Mouse (Mus musculus): ENCODE results near the gene Tmcc3.
A peak's percentile ranks its signal among the peaks of the same experiment; 100 is the strongest.

The Tmcc3 gene

DNA sequence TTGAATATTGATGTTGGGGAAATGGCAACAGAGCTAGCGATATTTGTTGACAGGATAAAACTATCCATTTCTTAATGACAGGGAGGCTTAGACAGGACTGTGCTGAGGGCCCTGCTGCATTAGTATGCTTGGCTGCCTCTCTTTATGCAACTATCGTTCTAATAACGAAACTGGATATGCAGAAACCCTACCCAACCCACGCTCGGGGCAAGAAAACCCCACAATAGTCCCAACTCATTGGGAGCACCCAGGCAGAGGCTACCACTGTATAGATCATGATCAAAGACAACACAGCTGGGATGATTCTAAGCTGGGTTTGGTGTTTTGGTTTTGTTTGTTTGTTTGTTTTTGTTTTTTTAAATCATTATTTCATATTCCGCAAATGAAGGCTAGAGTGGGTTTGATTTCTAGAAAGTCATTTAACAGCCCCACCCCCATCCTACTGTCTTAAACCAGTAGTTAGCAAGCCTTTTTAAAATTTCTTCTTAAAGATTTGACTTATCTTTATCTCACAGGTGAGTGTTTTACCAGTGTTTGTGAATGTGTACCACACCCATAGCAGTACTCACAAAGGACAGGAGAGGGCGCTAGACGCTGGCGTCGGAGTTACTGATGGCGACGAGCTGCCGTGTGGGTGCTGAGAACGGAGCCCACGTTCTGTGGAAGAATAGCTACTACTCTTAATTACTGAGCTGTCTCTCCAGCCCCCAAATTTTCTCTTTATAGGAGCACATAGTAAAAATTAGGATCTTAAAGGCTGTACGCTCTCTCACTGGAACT lies 20.8 kb downstream of the Tmcc3 start:
- DNase-seq (ENCODE audit: low spot score): no peak

DNA sequence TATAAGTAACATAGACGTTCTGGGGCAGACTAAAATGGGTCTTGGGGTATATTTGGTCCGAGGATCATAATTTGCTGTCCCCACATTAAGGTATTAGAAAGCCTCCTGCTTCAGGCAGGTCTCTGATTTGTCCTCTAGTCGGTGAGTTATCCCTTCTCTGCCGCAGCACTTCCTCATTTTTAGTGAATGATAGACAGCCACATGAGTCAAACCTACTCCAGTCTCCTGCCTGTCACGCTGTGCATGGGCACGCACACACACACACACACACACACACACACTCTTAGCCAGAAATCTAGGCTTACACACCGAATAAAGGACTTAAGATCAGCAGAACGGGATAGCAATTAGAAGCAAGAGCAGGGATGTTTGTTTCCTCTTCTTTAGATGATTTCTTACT lies 21.6 kb downstream of the Tmcc3 start:
- DNase-seq (ENCODE audit: low spot score): no peak

DNA sequence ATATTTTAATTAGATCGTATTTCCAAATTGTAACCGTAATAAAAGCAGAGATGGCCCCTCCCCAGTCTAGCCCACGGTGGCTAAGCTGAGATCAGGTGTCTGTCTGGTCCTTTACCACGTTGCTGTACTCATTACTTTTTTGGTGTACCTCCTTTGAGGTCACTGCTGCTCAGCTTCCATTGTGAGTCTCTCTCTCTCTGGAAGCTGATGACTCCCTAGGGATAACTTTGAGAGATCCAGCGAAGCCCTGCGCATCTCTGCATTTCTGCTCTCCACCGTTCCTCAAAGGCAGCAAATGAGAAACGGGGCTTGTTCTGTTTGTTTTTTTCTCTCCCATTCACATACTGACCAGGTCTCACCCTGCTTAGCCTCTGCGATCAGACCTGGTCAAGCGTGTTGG lies 23.3 kb downstream of the Tmcc3 start:
- DNase-seq (ENCODE audit: low spot score): no peak

DNA sequence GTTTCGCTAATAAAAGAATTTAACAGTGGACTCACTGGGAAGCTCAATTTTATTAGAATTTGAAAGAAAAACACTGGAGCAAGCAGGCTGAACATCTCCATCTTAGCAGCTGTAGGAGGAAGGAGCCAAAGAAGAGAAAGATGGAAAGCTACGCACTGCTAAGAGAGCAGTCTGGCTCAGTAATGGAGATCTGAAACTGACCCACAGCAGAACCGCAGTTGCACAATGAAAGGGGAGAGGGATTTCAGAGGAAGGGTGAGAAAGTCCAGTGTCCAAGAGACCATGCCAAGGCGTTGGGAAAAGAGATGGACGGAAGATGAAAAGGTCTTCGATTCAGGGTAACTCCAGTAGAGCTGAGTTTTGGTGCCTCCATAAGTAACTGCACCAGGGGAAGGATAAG lies 24.3 kb downstream of the Tmcc3 start:
- no peak for DNase-seq (ENCODE audit: low spot score)

DNA sequence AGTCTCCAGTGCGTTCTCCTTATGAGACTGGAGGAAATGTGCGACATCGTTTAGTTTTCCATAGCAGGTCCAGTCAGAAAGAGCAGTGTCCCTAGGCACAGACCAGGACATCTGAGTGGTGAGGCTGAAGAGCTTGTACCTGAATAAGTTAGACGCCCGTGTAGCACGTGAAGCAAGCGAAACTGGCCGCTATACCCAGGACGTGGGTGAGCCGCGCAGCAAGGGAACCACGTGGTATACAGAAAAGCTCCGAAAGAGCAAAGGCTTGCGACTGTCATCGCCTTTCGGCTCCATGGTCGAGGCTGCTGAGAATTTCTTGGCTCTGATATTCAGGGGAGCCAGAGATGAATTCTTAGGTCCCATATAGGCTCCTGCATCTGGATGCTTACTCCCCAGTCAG lies 29.8 kb downstream of the Tmcc3 start:
- DNase-seq (ENCODE audit: low spot score): no peak

DNA sequence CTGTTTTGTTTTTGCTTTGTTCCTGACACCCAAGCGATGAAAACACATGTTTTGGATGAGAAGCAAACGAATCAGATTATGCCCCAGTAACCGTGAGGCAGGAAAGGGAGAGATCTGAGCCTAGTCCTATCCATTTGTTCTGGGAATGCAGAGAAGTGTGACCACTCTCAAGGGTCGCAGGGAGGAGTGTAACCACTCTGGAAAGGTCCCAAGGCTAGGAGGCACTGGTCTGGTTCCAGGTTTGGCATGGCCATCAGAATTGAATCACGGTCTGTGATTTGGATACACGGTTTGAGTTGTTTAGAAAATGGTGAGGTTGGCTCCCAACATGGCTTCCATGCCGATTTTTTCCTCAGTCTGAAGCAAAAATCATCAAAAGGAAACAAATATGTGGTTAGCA lies 30.5 kb downstream of the Tmcc3 start:
- DNase-seq (ENCODE audit: low spot score): no peak

DNA sequence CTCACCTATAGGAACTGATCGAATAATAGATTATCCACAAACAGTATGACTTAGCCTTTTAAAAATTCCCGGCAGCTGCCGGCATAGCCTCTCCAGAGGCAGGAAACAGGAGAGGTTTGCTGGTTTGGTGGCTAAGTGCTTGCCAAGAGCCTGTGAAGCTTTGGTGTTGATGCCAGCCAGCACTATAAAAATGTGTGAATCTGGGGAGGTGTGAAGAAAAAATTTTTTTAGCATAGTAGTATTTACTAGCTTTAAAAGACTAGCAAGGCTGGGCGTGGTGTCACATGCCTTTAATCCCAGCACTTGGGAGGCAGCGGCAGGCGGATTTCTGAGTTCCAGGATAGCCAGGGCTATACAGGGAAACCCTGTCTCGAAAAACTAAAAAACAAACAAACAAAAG lies 31.8 kb downstream of the Tmcc3 start:
- no peak for DNase-seq (ENCODE audit: low spot score)

DNA sequence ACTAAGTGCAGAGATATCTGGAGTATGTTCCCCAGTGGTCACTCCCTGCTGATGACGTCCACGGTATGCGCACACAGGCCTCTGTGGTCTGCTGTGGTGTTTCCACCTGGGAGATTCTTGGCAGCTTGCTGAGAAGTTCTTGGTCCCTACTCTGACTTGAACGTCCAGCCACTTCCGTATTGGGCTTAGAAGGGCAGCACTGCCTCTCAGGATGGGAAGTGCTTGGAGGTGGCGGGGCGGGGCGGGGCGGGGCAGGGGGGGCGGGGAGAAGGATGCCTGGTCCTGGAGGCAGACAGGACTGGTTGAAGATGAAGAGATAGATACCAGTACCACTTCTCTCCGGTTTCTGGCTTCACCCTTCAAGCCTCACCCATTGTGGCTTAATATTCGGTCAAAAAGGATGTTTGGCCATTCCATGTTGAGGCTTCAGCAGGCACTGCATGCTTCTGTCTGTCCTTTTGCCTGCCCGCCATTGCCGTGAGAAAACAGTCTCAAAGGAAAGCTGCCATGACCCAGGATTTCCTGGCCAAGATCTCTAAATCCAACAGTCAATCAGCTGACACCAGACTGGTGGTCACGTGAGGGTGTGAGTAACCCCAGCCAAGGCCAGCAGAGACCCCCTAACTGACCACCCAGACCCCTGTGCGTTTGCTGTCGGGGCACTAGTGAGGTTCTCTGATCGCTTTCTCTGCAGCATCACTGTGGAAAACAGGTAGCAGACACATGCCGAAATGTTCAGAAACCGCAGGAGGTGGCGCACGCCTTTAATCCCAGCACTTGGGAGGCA lies 33.1 kb downstream of the Tmcc3 start:
- no peak for DNase-seq (ENCODE audit: low spot score)

DNA sequence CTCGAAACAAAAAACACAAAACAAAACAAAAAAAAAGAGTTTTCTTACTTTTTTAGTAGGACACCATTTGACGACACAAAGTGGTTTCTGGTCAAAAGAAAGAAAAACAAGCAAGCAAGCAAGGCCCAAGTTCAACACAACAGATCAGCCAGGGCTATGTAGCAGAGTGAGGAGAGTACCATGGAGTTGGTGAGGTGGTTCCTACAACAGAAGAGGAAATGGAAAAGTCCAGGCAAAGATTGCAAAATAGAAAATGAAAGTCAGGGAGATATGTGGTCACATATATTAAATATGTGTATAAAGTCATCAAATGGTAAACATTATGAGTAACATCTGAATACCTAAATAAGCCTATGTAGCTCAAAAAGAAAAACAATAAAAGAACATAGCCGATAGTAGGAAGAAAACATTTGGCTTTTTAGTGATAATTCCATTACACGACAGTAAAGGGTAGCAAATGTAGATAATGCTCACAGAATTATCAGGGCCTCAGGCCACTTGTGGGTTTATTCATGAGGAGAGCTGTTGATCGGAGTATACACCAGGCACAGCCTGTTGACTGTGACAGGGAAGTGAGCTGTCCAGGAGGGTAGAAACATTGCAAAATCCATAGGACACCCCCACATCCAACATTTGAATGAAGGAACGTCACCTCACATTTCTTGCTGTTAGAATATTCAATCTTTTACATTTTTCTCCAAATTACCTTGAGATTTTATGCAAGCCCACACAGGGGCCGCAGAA lies 33.9 kb downstream of the Tmcc3 start:
- no peak for DNase-seq (ENCODE audit: low spot score)

DNA sequence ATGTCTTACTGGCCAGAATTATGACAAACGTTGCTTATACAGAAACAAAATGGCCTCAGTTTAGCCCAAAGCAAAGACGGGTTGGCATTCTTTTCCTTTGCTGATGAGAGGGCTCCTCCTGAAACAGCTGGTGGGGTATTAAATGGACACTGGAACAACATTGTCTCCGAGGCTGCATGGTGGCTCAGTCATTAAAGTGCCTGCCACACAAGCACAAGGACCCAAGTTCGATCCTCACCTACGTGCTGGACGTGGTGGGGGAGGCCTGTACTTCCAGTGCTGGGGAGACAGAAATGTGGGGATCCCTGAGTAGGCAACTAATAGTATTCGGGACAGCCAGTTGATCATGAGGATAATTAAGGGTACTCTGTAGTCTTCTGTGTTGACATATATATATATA lies 34.8 kb downstream of the Tmcc3 start:
- no peak for DNase-seq (ENCODE audit: low spot score)

DNA sequence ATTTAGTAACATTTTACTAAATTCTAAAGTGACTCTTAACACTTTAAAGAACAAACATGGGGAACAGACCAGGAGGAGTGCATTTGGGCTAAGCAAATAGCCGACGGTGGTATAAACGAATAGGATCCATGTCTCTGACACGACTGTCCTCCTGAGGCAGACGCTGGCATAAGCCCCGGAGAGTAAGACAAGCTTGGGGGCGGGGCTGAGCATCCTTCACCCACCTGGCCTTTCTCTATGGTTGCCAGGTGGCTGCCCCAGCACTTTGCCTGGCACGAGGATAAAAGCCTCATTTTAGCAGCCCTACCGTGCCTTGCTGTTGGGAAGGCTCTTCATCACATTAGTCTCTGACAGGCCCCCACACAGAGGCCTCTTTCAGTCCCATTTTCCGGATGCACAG lies 35.5 kb downstream of the Tmcc3 start:
- DNase-seq (ENCODE audit: low spot score): no peak

DNA sequence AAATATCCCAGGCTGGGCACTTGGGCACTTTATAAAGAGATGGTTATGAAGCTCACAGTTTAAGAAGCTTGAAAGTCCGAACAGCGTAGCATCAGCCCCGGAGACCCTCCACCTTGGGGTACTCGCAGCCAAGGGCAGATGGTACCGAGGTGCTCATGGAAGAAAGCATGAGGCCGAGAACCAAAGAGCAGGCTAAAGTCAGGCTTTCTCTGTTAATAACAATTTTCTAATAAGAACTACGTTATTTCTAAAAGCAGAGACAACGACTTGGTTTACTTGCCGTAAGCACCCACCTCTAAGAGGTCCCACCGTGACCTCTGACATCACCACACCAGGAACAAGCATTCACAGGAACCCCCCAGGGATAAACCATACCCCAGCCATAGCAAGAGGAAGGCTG lies 36.2 kb downstream of the Tmcc3 start:
- no peak for DNase-seq (ENCODE audit: low spot score)

DNA sequence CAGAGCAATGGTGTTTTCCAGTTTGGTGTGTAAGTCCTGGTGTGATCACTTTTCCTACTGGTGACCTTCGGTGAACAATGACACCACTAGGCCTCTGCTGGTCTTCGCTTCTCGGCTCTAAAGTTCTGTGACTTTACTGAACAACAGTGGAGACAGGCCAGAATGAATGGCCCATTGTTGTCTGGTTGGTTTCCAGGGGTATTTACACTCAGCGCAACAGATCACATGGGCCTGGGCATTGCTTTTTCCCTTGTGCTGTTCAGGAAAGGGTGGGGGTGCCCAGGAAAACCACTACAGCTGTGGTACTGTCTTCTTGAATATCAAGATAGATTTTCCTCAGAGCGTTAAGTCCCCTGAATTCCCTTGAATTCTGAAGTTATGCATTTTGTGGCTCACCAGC lies 38.5 kb downstream of the Tmcc3 start:
- peak; percentile 32 for DNase-seq (ENCODE audit: low spot score)

DNA sequence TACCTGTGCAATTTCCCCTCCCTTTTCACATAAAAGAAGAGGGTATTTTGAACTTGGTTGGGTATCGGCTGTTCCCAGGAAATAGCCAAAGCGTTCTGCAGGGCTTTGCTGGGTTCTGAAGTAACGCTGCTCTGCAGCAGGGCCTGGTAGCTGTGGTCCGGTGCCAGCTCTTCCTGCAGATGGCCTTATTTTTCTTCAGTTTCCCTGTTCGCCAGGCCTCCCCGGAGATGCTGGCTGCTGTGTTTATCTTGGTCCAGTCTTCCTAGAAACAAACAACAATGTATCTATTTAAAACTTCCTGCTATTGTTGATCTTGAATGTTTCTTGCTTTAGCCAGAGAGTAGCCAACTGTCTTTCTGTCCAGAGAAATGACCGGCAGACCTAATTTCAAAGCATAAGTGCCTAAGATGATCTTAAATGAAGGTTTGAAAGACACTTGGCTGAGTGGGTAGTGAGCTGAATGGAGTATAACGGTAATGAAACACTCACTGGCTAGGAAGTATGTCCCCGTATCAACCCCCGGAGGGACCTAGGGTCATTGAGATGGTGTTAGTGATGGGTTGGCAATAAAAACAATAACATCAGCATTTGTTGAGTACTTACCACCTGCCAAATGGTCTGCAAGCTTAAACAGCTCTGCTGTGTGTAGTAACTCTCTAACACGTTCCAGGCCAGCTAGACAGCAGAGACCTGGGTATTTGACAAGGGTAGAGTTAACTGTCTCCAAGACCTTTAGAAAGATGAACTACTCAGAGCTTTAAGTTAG lies 39.3 kb downstream of the Tmcc3 start:
- peak; percentile 48 for DNase-seq (ENCODE audit: low spot score)

DNA sequence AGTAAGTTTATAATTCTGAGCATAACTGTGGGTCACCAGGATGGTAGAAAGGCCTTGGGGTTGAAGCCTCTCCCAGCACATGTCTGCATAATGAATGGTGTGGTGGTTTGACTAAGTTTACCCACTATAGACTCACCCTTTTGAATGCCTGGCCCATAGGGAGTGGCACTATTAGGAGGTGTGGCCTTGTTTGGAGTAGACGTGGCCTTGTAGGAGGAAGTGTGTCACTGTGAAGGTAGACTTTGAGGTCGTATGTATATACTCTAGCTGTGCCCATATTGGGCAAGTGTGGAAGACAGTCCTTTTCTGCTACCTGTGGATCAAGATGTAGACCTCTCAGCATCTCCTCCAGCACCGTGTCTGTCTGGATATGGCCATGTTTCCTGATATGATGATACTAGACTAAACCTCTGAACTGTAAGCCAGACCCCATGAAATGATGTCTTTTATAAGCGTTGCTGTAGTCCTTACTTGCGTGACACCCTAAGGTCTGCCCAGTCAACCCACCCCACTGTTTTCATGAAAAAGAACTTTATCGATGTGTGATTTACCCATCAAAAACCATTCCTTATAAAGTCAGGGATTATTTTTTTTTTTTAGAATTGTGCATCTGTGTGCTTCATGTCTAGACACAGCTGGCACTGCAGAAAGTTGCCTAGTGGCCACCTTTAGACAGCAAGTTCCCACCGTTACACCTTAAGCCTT lies 40.6 kb downstream of the Tmcc3 start:
- no peak for DNase-seq (ENCODE audit: low spot score)

DNA sequence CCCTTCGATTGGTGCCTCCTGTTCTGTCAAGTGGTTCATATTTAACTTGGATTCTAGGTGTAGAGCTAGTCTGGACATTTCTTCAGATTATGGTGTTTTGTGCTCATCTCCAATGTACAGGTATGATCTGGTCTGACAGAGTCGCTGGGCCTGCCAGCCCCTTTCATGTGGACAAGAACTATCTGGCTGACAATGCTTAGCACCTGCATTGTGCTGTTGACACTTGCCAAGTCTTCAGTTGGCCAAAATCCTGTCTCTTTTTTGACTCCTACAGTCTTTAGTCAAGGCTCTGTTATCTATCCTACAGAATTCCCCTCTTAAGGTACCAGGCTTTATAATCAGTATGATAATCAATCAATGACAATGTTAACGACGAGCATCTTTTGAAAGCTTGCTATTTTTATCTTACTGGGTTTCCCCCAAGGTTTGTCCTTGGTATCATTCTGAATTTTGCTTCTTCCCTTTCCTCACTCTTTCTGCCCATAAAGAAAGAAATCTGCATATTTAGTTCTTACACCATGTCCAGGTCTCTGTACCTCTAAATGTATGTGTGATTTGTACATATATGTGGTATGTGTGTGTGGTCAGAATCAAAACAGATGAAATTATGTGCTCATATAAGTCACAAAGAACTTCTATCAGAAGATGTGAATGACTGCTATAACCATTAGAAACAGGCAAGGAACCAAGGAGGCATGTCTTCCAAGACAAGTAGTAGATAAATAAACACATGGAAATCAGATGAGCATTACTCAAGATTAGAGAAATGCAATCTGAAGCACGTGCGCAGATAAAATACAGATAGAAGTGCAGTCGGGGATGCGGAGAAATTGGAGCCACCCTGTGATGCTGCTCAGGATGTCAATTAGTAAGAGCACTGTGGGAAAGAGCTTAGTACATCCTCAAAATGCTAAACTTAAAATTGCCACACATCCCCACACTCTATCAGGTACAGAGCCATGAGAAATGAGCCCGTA lies 41.4 kb downstream of the Tmcc3 start:
- no peak for DNase-seq (ENCODE audit: low spot score)

DNA sequence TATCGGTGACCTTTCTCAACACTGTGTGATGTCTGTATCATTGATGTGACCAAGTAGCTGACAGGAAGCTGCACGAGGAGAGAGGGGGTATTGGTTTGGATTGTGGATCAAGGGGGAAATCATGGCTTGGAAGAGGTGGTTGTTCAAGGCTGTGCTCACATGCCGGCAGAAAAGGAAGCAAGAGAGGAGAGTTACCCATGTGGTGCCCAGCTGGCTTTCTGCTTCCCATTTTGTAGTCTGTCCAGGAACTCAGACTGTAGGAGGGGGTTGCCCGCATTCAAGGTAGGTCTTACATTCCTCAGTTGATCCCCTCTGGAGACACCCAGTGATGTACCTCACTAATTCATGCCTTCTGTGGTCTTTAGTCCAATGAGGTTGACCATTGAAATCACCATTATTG lies 42.3 kb downstream of the Tmcc3 start:
- DNase-seq (ENCODE audit: low spot score): no peak

DNA sequence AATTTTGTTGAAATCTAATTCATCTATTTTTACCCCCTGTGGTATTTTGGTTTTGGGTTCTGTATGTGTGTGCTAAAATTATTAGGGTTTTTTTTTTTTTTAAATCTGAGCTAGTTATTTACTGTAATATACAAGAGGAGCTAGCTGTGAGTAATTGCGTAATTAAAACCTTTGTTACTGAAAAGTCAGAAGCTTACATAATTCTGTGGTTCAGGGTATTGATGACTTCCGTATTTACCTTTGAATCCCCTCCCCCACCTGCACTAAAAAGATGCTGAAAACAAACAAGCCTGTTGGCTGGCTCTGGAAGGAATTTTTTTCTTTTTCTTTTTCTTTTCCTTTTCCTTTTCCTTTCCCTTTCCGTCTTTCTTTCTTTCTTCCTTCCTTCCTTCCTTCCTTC lies 42.7 kb downstream of the Tmcc3 start:
- no peak for DNase-seq (ENCODE audit: low spot score)

DNA sequence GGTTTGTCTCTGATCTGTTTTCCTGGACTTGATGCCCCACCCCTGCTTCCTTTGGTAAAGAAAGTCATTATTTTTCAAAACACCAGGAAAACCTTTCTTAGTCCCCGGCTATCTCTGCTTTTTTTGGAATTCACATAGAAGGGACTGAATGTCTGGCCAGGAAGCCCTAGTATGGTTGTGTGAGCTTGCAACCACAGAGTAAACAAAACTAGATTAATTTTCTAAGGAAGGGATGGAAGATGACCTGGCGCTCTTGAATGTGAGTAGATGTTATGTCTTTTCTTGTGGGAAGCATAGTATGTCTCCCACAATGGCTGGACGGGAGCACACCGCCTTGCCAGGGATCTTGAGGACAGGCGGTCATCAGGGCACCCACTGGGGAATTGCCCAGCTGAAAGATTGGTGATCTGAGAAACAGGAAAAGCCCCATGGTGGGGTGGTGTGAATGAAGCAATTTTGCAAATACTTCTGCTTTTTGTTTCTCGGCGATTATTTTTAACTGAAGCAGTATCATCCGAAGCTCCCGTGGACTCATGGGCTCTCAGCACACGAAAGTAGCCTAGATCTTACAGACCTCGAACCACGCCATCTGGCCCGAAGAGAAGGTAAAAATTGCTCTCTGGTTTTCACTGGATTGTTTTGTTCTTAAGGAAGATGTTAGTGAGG lies 44.9 kb downstream of the Tmcc3 start:
- DNase-seq (ENCODE audit: low spot score): peak; percentile 48

DNA sequence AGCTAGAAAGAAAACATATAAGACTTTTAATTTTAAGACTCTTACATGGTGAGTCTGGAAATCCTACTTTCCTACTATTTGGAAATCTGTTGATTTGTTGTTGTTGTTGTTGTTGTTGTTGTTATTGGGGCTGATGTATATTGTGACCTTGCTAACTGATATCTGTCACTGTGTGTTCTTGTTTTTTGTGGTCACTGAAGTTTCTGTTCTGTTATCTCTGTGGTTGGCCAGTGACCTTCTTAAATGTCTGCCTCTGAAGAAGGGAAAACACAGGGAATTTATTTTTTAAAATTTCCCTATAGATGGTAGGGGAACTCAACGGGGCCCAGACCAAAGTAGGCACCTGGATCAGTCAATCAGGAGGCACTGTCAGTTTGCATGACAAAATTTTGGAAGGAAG lies 48.9 kb downstream of the Tmcc3 start:
- DNase-seq (ENCODE audit: low spot score): no peak
